Mouse (Mus musculus) retina, adult 2 months (tissue): ENCODE results near the gene Gm14418.
"Not testable (repeated sequence)": the region's sequence is repeated elsewhere in the genome, so short reads cannot be mapped to it uniquely, and the experiment has no call there.

Experiments used
- DNase-seq: peaks from one replicate; pipeline ENCODE4 v3.0.0-alpha.2; 2012; ENCODE audit warnings: low read depth, low spot score

Gene Gm14418

DNA sequence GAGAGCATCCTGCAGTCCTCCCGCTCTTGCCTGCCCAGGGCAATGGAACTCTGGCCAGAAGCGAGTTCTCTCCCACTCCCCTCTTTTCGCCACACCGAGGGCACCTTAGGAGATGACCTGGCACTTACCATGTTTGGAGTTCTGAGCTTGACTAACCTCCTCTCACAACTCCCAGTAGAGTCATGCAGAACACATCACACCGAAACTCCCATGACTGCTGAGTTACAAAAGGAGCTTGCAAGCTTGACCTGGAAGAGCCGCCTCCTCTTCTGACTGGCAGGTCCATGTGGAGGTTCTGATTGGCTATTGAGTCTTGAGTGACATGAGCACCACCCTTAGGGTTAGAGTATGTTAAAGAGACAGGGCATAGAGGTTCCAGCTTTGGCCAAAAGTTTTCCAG, at the start of gene Gm14418:
Gene Gm14418 (minus strand): TSS at position 225 of the 400 bp plus-strand sequence.
- DNase-seq, result not testable (repeated sequence)
